Mouse (Mus musculus): ENCODE measurements around the gene Wfdc11.
A peak's percentile ranks its signal among the peaks of the same experiment; 100 is the strongest.
"Not testable (repeated sequence)": the region's sequence is repeated elsewhere in the genome, so short reads cannot be mapped to it uniquely, and the experiment has no call there.

Gene Wfdc11

DNA sequence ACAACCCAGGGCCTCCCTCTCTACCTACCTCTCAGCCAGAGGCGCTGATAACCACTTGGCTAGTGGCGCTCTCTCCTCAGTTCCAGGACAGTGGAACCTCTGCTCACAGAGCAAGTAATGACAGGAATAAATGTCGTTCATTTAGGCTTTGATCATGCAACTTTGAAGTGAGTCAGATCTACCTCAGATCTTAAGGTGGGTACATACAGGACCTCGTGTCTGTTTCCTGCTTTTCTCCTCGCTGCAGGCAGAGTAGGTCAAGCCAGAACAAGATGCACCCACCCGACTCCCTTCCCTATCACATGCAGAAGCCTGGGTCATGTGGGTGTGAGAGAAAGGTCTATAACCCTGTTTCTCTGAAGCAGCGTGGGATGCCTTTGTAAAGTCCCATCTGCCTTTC, at the start of gene Wfdc11:
TSS of gene Wfdc11 (minus strand) at position 101 of the 400 bp plus-strand sequence.
- no peak for DNase-seq

DNA sequence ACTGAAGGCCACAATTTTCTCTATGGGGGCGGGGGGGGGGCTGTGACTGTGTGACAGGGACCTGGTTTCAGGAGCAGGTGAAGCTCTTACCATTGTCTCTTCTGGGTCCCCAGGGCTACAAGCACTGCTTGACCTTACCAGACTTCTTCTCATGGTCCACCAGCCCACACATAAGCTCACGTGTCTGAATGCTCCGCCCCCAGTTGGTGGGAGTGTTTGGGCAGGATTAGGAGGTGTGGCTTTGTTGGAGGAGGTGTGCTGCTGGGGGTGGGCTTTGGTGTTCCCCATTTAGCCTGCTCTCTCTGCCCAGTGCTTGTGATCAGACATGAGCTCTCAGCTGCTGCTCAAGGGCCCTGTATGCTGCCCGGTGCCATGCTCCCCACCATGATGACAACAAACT, 49.4 kb upstream of the Wfdc11 start:
- DNase-seq = no peak

DNA sequence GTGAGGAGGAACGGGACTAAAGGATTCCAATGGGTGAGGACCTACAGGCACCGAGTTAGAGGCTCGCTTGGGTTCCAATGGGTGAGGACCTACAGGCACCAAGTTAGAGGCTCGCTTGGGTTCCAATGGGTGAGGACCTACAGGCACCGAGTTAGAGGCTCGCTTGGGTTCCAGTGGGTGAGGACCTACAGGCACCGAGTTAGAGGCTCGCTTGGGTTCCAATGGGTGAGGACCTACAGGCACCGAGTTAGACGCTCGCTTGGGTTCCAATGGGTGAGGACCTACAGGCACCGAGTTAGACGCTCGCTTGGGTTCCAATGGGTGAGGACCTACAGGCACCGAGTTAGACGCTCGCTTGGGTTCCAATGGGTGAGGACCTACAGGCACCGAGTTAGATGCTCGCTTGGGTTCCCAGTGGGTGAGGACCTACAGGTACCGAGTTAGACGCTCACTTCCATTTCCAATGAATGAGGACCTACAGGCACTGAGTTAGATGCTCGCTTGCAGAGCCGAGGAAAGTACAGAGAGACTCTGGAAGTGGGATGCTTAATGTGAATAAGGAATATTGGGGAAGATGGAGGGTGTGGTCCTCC, 42.4 kb upstream of the Wfdc11 start:
- DNase-seq = not testable (repeated sequence)

DNA sequence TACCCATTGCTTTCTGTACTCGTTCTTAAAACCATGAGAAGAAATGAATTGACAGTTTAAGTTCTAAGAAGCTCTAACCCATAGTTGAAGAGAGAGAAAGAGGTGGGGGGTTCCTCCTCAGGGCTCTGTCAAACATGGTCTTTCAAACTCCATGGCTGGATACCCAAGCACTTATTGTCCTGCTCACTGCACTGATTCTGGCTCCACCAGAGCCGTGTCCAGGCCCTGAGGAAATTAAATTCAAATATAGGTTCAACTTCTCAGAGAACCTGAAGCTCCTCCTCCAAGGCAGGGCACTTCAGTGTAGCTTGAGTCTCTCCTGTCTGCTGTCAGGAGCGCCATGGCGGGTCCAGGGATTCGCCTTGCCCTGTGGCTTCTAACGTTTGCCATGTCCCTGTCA, 41.1 kb upstream of the Wfdc11 start, which contains the start of gene Spint5:
TSS of gene Spint5 (plus strand) at position 301 of the 400 bp plus-strand sequence.
- DNase-seq = no peak

DNA sequence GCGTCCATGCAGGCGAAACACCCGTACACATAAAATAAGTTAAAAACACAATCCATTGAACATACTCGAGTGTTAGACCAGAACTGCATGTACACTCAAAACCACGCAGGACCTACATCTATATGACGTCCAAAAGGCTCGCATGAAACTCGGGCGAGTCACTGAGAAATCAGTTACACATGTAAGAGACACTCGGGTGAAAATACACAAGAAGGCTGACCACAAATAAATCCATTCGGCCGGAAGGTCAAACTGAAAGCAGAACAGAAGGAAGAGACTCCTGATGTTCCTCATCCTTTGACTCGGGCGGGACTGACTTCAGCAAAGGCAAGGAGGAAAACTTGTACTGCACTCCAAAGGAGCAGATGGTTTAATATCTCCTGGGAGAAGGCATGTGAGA, 32.1 kb upstream of the Wfdc11 start:
- no peak for DNase-seq

DNA sequence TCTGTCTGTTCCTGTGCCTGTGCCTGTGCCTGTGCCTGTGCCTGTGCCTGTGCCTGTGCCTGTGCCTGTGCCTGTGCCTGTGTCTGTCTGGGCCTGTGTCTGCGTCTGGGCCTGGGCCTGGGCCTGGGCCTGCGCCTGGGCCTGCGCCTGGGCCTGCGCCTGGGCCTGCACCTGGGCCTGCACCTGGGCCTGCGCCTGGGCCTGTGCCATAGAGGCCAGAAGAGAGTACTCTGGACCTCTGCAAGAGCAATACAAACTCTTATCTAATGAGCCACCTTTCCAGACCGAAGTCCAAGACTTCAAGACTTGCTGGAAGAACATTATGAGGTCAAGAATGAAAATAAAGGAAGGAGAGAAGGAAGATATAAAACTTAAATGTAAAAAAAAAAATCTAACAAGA, 31.4 kb upstream of the Wfdc11 start:
- DNase-seq = no peak

DNA sequence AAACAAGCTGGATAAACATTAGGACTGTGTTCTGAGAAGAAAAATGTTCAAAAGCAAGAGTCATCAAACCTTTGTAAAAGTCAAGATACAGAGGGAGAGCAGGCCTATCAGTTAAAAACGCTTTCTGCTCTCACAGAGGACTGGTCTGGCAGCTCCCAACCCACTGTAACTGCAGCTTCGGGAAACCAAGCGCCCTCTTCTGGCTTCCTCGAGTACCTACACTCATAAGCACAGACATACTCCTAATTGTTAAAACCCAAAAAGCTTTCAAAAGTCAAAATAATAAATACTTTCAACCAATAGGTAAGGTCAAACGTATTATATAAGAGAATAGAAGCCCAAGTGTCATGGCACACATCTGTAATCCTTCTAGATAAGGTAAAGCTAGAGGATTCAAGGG, 30.3 kb upstream of the Wfdc11 start:
- DNase-seq = no peak

DNA sequence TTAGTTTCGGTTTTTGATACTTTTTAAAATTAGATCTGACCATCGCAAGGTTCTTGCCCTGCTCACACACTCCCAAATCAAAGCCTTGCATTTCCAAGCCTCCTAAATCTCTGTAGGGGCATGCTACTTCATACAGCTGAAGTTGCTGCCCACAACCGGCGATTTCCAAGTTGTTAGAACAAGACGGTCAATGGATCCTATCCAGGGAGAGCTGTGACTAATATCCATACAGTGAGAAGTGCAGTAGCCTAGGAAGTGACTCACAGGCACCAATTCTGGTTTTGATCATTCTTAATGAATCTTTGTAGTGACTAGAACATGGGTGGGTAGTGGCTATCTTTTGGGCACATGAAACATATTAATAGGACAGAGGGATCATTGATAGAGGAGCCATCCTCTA, 27.9 kb upstream of the Wfdc11 start:
- no peak for DNase-seq

DNA sequence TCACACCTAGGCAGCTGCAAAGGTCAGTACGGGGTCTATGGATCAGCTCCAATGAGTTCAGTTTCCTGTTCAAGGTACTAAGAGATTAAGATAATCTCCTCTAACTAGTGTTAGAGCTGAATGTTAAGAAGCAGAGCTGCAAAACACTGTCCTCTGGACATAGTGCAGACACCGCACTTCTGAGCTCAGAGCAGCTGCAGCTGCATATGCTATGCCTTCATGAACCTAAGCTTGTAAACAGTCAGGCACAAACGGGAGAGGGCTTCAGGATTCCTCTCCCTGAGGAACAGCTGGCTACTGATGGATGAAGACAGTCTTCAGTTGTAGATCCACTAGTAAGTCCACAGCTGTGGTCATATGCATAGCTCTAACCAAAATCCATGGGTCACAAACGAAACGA, 27.1 kb upstream of the Wfdc11 start:
- no peak for DNase-seq

DNA sequence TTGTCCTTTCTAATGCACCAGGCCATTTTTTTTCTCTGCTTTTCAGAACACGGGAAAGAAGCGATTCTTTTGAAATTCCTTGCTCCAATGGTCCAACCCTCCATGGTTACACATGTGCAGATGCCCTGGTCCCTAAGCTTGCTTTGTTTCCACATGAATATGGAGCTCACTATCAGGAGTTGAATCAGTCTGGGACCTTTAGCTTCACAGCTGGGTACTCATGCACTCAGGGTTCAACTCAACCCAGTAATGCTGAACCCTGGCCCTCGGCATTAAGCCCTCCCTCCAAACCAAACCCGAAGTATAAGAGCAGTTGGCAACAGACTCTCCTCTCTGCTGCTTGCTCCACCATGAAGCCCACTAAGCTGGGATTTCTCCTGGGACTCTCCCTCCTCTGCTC, 24.3 kb upstream of the Wfdc11 start, which contains the start of gene Spint4:
TSS of gene Spint4 (plus strand) at position 301 of the 400 bp plus-strand sequence.
- no peak for DNase-seq

DNA sequence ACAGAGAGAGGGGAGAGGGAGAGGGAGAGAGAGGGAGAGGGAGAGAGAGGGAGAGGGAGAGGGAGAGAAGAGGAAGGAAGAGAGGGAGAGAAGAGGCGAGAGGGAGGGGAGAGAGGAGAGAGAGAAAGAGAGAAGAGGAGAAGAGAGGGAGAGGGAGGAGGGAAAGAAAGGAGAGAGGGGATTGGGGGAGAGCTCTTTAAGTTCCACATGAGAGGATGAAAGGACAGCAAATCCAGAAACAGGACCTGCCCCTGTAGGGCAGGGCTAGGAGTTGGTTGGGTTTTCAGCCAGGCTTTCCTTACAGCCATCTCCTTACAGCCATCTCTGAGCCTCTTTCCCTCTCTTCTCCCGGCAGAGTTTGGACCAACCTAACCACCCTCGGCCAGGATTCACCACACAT, 10.9 kb upstream of the Wfdc11 start, which contains the start of gene Wfdc13:
TSS of gene Wfdc13 (plus strand) at position 301 of the 400 bp plus-strand sequence.
- no peak for DNase-seq

DNA sequence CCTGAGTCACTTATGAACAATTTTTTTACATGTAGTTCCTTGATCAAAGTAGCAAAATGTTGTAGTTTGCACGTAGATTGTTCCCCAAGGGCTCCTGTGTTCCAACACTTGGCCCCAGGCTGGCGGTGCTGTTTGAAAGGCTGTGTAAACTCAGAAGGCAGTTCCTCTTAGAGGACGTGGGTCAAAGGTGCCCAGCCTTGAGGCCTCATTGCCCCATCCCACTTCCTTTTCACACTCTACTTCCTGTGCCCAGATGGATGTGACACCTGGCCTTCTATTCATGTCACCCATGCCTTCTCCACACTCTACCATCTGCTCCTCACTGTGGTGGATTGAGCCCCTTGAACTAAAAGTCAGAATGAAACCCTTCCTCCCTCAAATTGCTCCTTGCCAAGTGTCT, 6.0 kb upstream of the Wfdc11 start:
- peak; percentile 59 for DNase-seq

DNA sequence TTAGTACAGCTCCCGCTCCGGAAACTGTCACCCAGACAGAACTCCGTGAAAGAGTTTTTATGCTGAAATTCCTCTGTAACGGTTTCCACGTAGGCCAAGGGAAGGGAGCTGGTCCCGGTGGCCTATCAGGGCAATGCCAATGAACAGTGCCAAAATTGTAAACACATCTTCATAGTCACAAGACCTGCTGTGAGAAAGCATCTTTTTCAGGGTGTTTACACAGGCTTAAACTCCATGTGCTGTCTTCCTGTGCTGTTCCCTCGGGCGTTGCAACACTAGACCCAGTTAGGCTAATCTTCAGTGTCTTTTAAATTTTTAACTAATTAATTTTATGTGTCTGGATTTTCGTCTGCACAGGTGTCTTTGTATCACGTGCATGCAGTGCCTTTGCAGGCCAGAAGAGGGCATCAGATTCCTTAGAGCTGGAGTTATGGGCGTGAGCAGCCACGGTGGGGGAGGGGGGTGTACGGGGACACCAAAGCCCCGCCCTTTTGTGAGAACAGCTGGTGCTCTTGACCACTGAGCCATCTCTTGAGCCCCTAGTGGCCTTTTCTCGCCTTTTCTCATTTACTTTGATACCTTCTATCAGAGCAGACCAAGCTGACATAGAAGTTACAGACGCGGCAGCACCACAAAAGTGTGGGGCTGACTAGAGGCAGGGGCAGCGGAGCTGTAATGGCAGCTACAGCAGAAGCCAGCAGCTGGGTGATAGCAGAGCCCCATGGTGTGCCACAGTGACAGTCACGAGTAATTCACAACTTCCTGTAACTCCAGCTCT, 5.2 kb upstream of the Wfdc11 start:
- peak; percentile 92 for DNase-seq

DNA sequence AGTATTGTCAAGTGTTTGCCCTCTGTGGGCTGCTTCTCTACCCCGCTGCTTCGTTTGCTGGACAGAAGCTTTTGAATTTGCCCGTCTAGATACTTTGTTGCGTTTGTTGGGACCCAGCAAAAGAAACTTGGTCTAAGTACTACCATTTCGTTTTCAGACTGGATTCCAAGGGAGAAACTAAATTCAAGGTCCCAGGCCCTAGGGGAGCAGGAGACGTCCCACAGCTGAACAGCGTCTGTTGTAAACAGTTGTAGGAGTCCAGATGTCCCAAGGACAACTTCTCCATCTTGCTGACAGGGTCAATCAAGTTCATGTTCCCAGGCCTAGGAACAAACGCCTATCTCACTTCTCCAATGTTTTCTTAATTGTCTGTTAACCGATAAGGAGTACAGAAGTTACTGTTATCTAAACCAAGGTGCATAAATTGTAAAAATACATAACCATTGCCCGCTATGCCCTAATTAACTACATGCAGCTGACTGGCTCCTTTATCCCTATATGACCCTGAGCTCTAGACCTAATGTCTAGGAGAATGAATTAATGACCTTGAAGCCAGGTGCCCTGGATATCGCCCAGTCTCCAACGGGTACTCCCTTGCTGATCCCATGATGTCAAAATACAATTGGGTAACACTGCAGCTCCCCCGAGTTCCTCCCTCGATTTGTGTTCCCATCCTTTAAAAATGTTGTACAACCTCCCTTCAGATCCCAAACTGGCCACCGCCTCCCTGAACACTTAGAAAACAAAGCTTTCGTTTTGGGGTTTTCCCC, 3.2 kb upstream of the Wfdc11 start:
- no peak for DNase-seq

DNA sequence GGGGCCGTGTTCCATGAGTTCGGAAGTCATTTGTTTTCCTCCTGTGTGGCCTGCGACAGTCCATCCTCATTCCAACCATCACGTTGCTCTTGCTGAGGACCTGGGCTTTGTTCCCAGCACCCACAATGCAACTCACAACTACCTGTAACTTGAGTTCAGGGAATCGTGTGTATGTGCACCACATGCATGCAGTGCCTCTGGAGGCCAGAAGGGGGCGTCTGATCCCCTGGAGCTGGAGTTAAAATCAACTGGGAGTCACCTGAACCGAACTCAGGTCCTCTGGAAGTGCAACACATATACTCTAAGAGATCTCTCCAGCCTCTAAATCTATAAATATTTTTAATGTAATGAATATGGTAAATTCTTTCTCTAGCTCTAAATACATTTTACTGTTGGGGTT, 2.2 kb upstream of the Wfdc11 start:
- no peak for DNase-seq

DNA sequence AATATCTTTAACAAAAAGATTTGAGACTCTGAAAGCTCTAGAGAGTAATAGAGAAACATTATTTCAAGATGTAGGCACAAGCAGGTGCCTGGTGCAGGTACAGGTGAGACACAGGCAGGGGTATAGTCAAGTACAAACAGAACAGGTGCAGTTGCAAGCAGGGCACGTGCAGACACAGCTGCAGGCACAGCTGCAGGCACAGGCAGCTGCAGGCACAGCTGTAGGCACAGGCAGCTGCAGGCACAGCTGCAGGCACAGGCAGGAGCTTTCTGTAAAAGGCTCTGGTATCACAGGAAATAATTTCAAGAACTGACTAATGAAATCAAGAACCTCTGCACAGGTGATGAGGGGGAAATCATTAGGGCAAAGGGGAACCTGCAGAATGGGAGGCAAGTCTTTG, 2.9 kb downstream of the Wfdc11 start:
- DNase-seq = no peak

DNA sequence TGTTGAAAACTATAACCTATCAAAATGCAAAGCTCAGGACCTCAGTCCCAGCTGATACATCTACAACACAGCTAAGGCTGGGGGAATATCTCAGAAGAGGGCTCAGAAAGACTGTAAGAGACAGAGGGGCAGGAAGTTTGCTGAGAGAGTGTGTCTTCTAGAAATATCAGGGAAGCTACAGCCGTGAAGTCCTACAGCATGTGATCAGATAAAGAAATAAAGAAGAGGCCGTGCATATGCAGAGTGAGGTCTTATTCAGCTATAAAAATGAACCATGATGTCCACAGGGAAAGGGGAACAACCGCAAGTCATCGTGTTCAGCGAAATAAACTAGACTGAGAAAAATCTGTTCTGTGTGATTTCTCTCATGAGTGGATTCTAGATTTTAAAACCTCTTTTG, 3.6 kb downstream of the Wfdc11 start:
- DNase-seq = no peak

DNA sequence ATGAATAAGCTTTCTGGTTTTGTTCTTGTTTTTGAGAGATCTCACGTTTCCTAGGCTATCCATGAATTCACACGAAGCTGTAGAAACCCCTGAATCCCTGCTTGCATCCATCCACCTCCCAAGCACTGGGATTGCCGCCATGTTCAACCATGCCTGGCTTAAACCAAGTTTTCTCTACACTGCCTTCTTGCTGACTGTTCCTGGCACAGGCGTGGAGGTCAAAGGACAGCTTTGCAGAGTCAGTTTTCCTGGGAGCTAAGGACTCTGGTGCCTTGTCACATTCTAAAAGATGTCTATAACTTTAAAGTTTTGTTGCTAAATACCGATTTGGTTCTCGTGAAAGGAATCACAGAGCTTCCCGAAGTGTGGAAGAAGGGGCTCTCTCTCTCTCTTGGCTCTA, 9.0 kb downstream of the Wfdc11 start:
- no peak for DNase-seq

DNA sequence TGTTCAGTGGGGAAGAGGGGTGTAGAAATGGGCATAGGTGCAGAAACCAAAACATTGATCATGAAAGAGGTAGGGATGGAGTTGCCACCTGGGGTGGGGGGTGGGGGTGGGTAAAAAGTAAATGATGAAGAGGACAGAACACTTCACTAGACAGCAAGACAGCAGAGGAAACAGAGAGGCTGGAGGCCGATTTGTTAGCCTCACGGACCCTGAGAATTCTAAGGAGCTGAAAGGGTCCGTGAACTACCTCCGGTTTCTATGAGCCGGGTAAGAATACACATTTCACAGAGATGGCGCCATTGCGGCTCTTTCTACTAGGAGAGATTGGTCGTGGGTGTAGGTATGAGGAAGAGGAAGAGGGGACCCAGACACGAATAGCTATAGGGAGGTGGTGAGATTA, 17.4 kb downstream of the Wfdc11 start, which contains the start of gene Wfdc9:
TSS of gene Wfdc9 (minus strand) at position 101 of the 400 bp plus-strand sequence.
- no peak for DNase-seq

DNA sequence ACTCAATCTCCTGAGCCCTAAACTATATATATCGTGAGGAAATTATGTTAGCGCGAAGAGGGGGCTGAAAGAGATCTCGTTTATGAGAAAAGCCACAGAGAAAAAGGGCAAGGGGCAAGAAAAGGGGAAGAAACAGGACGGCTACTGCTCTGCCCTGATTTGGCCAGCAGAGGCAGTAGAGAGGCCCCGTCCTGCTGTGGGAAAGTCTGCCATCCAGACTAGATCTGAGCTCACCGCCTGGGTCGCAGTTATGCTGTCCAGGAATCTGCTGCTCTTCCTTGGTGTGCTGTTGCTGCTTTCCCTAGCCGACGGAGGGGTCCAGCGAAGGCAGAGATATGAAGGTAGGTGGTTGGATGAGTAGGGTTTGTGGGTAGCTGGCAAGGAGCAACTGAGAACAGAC, 18.0 kb downstream of the Wfdc11 start, which contains the start of gene Wfdc10:
TSS of gene Wfdc10 (plus strand) at position 189 of the 400 bp plus-strand sequence.
- peak; percentile 77 for DNase-seq

DNA sequence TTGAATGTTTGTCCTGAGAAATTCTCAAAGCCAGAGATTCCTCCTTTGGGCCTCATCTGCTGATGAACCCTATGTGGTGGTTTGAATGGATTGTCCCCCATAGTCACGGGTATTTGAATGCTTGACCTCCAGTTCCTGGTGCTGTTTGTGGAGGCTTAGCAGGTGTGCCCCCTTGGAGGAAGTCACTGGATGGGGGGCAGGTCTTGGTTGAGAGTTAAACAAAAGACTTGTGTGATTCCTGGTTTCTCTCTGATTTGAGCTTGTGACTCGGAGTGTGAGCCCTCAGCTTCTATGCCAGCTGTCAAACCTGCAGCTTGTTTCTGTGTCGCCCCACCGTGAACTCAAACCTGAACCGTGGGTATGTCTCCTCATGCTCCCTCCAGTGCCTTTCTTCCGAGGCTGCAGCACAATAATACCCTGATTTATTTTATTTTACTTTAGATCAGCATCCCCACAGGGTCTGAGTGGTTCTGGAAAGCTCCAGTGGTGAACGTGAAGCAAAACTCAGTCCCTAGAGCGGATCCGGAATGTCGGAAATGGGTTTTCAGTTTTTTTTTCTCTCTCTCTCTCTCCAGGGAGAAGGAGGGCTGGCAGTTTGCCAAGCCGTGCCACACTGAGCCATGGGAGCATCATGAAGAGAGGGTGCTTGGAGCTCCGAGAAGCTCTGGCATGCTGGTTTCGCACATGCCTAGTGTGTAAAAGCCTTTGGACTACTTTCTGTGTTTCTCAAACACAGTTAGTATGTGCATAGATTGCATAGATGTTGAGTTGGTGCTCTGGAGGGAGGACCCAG, 31.8 kb downstream of the Wfdc11 start:
- no peak for DNase-seq

DNA sequence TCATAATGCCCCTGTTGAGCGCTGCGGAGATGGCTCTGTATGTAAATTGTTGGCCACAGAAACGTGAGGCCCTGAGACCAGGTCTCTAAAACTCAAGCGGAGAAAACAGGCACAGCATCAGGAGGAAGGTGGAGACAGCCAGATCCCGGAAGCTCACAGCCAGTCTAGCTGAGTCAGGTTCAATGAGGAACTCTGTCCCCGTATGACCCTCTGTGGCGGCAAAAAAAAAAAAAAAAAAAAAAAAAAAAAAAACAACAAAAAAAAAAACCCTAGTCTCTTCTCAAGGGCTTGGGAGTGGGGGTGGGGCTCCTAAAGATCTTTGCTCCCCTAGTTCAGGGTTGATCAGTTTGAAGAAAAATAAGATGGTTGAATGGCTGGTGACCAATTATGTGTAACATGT, 32.8 kb downstream of the Wfdc11 start:
- no peak for DNase-seq

DNA sequence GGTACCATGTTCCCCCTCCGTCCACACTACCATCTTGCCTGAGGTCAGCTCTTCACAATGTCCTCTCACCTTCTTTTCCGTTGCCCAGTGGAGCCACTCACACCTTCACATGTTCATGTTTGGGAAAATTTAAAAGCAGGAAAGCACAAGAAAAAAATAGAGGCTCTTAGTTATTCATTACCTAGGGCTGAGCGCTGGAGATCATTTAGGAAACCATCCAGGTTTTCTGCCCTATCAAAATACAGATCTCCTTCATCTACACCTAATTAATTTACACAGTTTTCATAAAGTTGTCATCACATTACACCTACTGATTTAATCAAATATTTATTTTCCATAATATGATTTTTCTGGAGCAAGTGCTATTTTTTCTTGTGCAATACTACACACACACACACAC, 35.2 kb downstream of the Wfdc11 start, which contains the start of gene Wfdc16:
TSS of gene Wfdc16 (minus strand) at position 101 of the 400 bp plus-strand sequence.
- no peak for DNase-seq

Measured in thymus, postnatal 4 days (tissue).